Mouse (Mus musculus) forebrain, embryonic 12.5 days (tissue): ENCODE data around the gene Etfbkmt. TPM values are rescaled to one million over a fixed set of nuclear protein-coding genes. Genes with fewer than 3 reads are reported as not detected.

Experiments
- ATAC-seq: fragments of 200-750 bp; cut with Nextera tagmentation; 2 replicates; pipeline ENCODE4 v1.8.0; 2017; ENCODE audit warnings: moderate TSS enrichment; ENCODE audit not compliant: low FRiP score
- H3K27ac ChIP-seq: fragments of 300-500 bp; sonication (generic); 2 replicates; pipeline ENCODE4 v1.5.1; 2016; ENCODE audit warnings: mild to moderate bottlenecking
- H3K27me3 ChIP-seq: fragments of 300-500 bp; sonication (generic); 2 replicates; pipeline ENCODE4 v1.6.1; 2016; ENCODE audit warnings: mild to moderate bottlenecking
- H3K36me3 ChIP-seq: fragments of 300-500 bp; sonication (generic); replicated peaks from 2 replicates; pipeline ENCODE4 v1.6.1; 2016; ENCODE audit warnings: mild to moderate bottlenecking
- H3K4me1 ChIP-seq: fragments of 300-500 bp; sonication (generic); 2 replicates; pipeline ENCODE4 v1.6.1; 2016
- H3K4me2 ChIP-seq: fragments of 300-500 bp; sonication (generic); 2 replicates; pipeline ENCODE4 v1.6.1; 2016; ENCODE audit warnings: mild to moderate bottlenecking, moderate library complexity
- H3K4me3 ChIP-seq: fragments of 300-500 bp; sonication (generic); replicated peaks from 2 replicates; pipeline ENCODE4 v1.5.1; 2016; ENCODE audit warnings: mild to moderate bottlenecking
- H3K9ac ChIP-seq: fragments of 300-500 bp; sonication (generic); 2 replicates; pipeline ENCODE4 v1.6.1; 2016; ENCODE audit warnings: mild to moderate bottlenecking
- H3K9me3 ChIP-seq: fragments of 300-500 bp; sonication (generic); 2 replicates; pipeline ENCODE4 v1.6.1; 2016
- WGBS: fragments of 180-500 bp; shearing (Covaris S2); methylation state at CpG from one replicate; pipeline ENCODE4 v1.1.7; 2016; 5-methylcytosine and 5-hydroxymethylcytosine counted together
- polyA plus RNA-seq: library from polyadenylated mRNA; unstranded; fragments of >200 nt; fragmentation: Nextera tagmentation; extraction: Ambion mirVana; gene quantifications from 2 replicates; pipeline ENCODE4 v1.2.1, GENCODE M21; 2016

The Etfbkmt gene
- polyA plus RNA-seq, 1 experiment from 2014 or later, result 8.4 TPM

DNA sequence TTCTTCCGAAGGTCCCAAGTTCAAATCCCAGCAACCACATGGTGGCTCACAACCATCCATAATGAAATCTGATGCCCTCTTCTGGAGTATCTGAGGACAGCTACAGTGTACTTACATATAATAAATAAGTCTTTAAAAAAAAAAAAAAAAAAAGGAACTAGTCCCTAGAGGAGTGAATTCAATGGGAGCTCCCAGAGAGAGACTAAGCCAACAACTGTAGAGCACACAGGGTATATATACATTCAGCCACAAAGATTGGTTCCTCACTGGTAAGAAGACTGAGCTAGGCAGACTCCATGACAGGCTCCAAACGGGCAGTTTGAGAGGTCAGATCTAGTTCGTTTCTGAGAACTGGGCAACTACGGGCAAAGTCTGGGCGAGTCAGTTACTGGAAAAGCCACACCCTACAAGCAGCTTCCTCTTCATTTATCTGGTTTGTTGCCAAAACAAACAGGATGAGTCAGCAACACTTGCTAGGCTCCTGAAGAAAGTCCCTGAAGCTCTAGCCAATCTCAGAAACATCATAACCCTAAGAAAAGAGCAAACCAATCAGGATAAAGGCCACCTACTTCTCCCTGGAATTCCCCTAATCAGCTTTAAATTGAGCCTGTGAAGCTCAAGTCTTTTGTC lies 53.7 kb downstream of the Etfbkmt start:
- H3K27me3 ChIP-seq, result no peaks in the 10 kb centered on the region
- no peak for ATAC-seq
- WGBS, result 62% methylated on average over 5 of the region's 5 CpGs

DNA sequence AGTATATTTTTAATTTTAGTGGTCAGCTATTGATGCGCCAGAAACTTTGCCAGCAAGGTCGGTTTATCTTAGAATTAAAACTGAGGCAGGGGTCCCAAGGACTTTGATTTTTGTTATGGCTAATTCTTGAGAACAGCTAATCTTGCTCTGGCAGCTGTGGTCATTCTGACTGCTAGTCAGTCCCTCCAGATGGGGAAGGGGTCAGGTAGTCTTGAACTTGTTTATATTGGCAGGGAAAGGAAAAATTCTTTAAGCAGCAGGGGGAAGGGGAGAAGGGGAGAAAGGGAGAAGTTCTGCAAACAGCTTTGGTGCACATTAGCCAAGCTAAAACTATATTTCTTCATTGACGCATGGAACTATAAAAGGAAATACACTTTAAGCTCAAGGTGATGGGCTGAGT lies 57.5 kb downstream of the Etfbkmt start:
- H3K27me3 ChIP-seq, result no peaks in the 10 kb centered on the region

More for the DNA sequence above, 53.7 kb downstream of the Etfbkmt start:
- no peak overlapping the region for H3K4me3 ChIP-seq
- no peak overlapping the region for H3K9ac ChIP-seq
- no peak overlapping the region for H3K4me2 ChIP-seq
- no peaks in the 10 kb centered on the region for H3K9me3 ChIP-seq
- no peaks in the 10 kb centered on the region for H3K36me3 ChIP-seq
- H3K4me1 ChIP-seq, result peaks cover 6% of the 10 kb centered on the region; the same call in 1 of the 2 replicates
- H3K27ac ChIP-seq, result no peak overlapping the region

DNA sequence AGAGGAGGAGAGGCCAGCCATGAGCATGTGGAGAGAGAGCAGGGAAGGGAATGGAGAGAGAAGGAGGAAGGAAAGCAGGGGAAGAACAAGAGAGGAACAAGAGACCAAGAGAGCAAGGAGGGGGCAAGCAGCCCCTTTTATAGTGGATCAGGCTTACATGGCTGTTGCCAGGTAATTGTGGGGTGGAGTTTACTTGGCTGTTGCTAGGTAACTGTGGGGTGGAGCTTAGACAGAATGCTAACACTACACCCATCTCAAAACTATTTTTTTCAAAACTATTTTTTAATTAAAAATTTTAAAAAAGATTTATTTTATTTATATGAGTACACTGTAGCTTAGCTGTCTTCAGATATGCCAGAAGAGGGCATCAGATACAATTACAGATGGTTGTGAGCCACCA lies 58.9 kb downstream of the Etfbkmt start:
- H3K4me3 ChIP-seq, result no peak overlapping the region
- H3K27ac ChIP-seq, result no peak overlapping the region
- no peaks in the 10 kb centered on the region for H3K27me3 ChIP-seq
- no peaks in the 10 kb centered on the region for H3K4me1 ChIP-seq
- no peaks in the 10 kb centered on the region for H3K36me3 ChIP-seq
- no peak for ATAC-seq
- H3K9ac ChIP-seq, result no peak overlapping the region
- H3K9me3 ChIP-seq, result no peaks in the 10 kb centered on the region
- no peak overlapping the region for H3K4me2 ChIP-seq

More for the DNA sequence above, 57.5 kb downstream of the Etfbkmt start:
- Histone ChIP-seq H3K4me2 (no peak overlapping the region), H3K36me3 (no peaks in the 10 kb centered on the region), H3K27ac (no peak overlapping the region), H3K4me3 (no peak overlapping the region), H3K9me3 (no peaks in the 10 kb centered on the region), H3K4me1 (no peaks in the 10 kb centered on the region), H3K9ac (no peak overlapping the region)
- 84% methylated on average over 3 of the region's 3 CpGs for WGBS
- no peak for ATAC-seq

Other genes starting within 250 kb of the Etfbkmt start
- 20.7 and 22.4 TPM in 2 replicates for gene Caprin2, start 243.6 kb upstream of the Etfbkmt start, polyA plus RNA-seq
- 223 and 235 TPM in 2 replicates for gene Sinhcaf, start 193.4 kb upstream of the Etfbkmt start, polyA plus RNA-seq
- gene Dennd5b, start 38.2 kb upstream of the Etfbkmt start, polyA plus RNA-seq, result 18.1 and 18.8 TPM in 2 replicates
- gene Gm10203, start 9.7 kb upstream of the Etfbkmt start, polyA plus RNA-seq, result not detected in 2 replicates
- gene Amn1, start 48.9 kb downstream of the Etfbkmt start, polyA plus RNA-seq, result 74.9 and 76.1 TPM in 2 replicates
- gene Resf1, start 169.6 kb downstream of the Etfbkmt start, polyA plus RNA-seq, result 44.8 and 47.6 TPM in 2 replicates